Mouse (Mus musculus): ENCODE data around the gene Lrrc29.

Gene Lrrc29

DNA sequence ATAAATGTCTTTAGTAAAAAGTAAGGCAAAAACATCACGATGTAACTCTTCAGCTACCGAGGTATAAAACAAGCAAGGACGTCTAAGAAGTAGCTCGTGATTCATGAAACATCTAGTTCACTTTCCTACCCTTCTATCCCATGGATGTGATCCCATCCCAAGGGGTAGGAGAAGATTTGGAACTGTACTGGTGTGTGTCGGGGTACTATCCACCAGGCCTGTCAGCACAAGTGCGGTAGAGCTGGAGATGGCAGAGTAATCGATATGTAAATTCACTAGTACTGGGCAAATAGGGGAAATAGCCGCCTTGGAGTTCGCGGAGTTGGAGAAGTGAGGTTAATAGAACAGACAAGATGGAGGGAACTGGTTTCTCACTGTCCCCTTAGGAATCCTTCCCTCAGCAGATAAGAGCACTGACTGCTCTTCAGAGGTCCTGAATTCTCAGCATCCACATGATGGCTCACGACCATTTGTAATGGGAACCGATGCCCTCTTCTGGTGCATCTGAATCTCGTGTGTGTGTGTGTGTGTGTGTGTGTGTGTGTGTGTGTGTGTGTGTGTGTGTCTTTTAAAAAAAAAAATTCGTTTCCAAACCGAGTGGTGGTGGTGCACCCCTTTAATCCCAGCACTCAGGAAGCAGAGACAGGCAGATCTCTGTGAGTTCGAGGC lies 62.7 kb downstream of the Lrrc29 start:
- no peak for DNase-seq
